Mouse (Mus musculus): ENCODE results near the gene Rnh1. TPM values are rescaled to one million over a fixed set of nuclear protein-coding genes. Genes with fewer than 3 reads are reported as not detected.

Rnh1 gene
- total and polyA plus RNA-seq, 3 experiments, result 84.7 to 133 (median 95.5) TPM

DNA sequence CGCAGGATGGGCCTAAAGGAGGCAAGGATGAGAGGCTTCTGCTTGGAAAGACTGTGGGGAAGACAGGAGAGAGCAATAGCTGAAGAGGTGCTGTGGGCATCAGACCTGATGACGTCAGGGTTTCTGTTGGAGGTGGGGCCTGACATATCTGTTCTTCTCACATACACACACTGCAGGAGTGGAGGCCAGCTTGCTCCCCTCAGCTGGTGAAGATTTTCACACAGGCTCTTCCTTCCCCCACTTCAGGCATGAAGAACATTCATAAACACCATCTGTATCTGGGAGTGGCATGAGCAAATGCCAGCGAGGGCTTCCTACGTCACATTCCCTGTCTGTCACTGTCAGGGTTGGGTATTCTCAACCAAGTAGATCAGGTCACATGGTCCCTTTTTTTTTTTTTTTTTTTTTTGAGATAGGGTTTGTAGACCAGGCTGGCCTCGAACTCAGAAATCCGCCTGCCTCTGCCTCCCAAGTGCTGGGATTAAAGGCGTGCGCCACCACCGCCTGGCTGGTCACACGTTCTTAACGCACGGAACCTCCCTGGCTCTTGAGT lies 26.5 kb downstream of the Rnh1 start:
- Histone ChIP-seq H3K27ac (ENCODE audit: insufficient read depth, low read depth) (no peak overlapping the region), H3K9me3 (replicated peaks; ENCODE audit: low read length) (no peaks in the 10 kb centered on the region), H3K27me3 (replicated peaks) (no peaks in the 10 kb centered on the region), H3K36me3 (replicated peaks in 1 of 2; ENCODE audit: control insufficient read depth in 1 of 2, insufficient read depth in 1 of 2, low read length in 1 of 2) (peaks cover 21 to 78% of the 10 kb centered on the region in 2 experiments), H3K4me1 (ENCODE audit: control insufficient read depth in 1 of 2, insufficient read depth in 2 of 2) (peaks cover 2 to 7% of the 10 kb centered on the region in 2 experiments; a peak in 1 of 4 replicates), H3K9ac (ENCODE audit: insufficient read depth, low read depth) (no peak overlapping the region), H3K79me2 (replicated peaks; ENCODE audit: control insufficient read depth, extremely low read depth, insufficient read depth, poor library complexity, severe bottlenecking) (no peaks in the 10 kb centered on the region), H3K4me3 (replicated peaks in 1 of 3; ENCODE audit: low read depth in 2 of 3, low read length in 2 of 3, poor library complexity in 1 of 3) (no peak overlapping the region), H3K4me2 (ENCODE audit: insufficient read depth, low read depth, poor library complexity, severe bottlenecking) (no peak overlapping the region)
- dilution Hi-C loops (cut with MboI; ENCODE audit: extremely low pct_ligation_motif_present, extremely low pct_unique_long_range_greater_than_20kb, low sequenced_read_pairs) (no loop called here), in situ Hi-C loops (cut with MboI; ENCODE audit: low pct_ligation_motif_present, low pct_unique_long_range_greater_than_20kb, low sequenced_read_pairs) (no loop called here)
- TF ChIP-seq EP300 (IDR thresholded peaks at IDR 0.05; ENCODE audit: low read length), result no peak
- no peak for TF ChIP-seq JUND (conservative IDR thresholded peaks at IDR 0.05; ENCODE audit: low read depth, low read length)
- no peak for TF ChIP-seq NELFE (IDR thresholded peaks at IDR 0.05; ENCODE audit: low read depth, low read length)
- no peak for TF ChIP-seq ETS1 (conservative IDR thresholded peaks at IDR 0.05; ENCODE audit: low read depth, low read length)
- no peak for TF ChIP-seq GABPA (IDR thresholded peaks at IDR 0.05; ENCODE audit: insufficient replicate concordance, low read depth, low read length)
- no peak for TF ChIP-seq UBTF (IDR thresholded peaks at IDR 0.05; ENCODE audit: low read depth, low read length)
- TF ChIP-seq SMC3 (IDR thresholded peaks at IDR 0.05; ENCODE audit: low read depth, low read length), result no peak
- no peak for TF ChIP-seq POLR2AphosphoS2 (IDR thresholded peaks at IDR 0.05; ENCODE audit: low read depth, low read length)
- no peak for TF ChIP-seq TBP (conservative IDR thresholded peaks at IDR 0.05; ENCODE audit: low read depth, low read length)
- TF ChIP-seq PAX5 (IDR thresholded peaks at IDR 0.05; ENCODE audit: low read length), result no peak
- TF ChIP-seq IRF4 (IDR thresholded peaks at IDR 0.05; ENCODE audit: low read depth, low read length), result no peak
- TF ChIP-seq MAX (IDR thresholded peaks at IDR 0.05; ENCODE audit: low read length), result no peak
- TF ChIP-seq E2F4 (IDR thresholded peaks at IDR 0.05; ENCODE audit: insufficient replicate concordance, low read depth, low read length), result no peak
- no peak for DNase-seq (ENCODE audit: extremely low read depth)

GRCm38 (mm10) chr7:141145403-141145802 lies 27.3 kb downstream of the Rnh1 start:
- in situ Hi-C loops (cut with MboI; ENCODE audit: low pct_ligation_motif_present, low pct_unique_long_range_greater_than_20kb, low sequenced_read_pairs) (no loop called here), dilution Hi-C loops (cut with MboI; ENCODE audit: extremely low pct_ligation_motif_present, extremely low pct_unique_long_range_greater_than_20kb, low sequenced_read_pairs) (no loop called here)
- H3K27ac ChIP-seq (ENCODE audit: insufficient read depth, low read depth), result no peak overlapping the region
- no peak for TF ChIP-seq USF2 (conservative IDR thresholded peaks at IDR 0.05; ENCODE audit: low read depth, low read length)
- no peak for TF ChIP-seq TCF12 (IDR thresholded peaks at IDR 0.05; ENCODE audit: low read depth, low read length)
- no peak for TF ChIP-seq BHLHE40 (IDR thresholded peaks at IDR 0.05; ENCODE audit: low read depth, low read length)
- no peak for TF ChIP-seq MXI1 (IDR thresholded peaks at IDR 0.05; ENCODE audit: low read depth, low read length)
- TF ChIP-seq MAZ (IDR thresholded peaks at IDR 0.05; ENCODE audit: low read depth, low read length), result no peak
- TF ChIP-seq CTCF (conservative IDR thresholded peaks at IDR 0.05 in 1 of 2, IDR thresholded peaks at IDR 0.05 in 1 of 2; ENCODE audit: low read depth in 2 of 2, low read length in 2 of 2), result no peak
- no peak for TF ChIP-seq ETS1 (conservative IDR thresholded peaks at IDR 0.05; ENCODE audit: low read depth, low read length)
- TF ChIP-seq POLR2AphosphoS2 (IDR thresholded peaks at IDR 0.05; ENCODE audit: low read depth, low read length), result no peak
- TF ChIP-seq CHD1 (IDR thresholded peaks at IDR 0.05; ENCODE audit: low read depth, low read length), result no peak
- no peak for TF ChIP-seq SIN3A (IDR thresholded peaks at IDR 0.05; ENCODE audit: low read length)
- no peak overlapping the region for H3K4me2 ChIP-seq (ENCODE audit: insufficient read depth, low read depth, poor library complexity, severe bottlenecking)
- peaks cover 2 to 7% of the 10 kb centered on the region in 2 experiments; a peak in 1 of 4 replicates for H3K4me1 ChIP-seq (ENCODE audit: control insufficient read depth in 1 of 2, insufficient read depth in 2 of 2)
- peaks cover 14 to 74% of the 10 kb centered on the region in 2 experiments for H3K36me3 ChIP-seq (replicated peaks in 1 of 2; ENCODE audit: control insufficient read depth in 1 of 2, insufficient read depth in 1 of 2, low read length in 1 of 2)
- no peaks in the 10 kb centered on the region for H3K27me3 ChIP-seq (replicated peaks)
- no peak for DNase-seq (ENCODE audit: extremely low read depth)
- H3K79me2 ChIP-seq (replicated peaks; ENCODE audit: control insufficient read depth, extremely low read depth, insufficient read depth, poor library complexity, severe bottlenecking), result no peaks in the 10 kb centered on the region
- no peaks in the 10 kb centered on the region for H3K9me3 ChIP-seq (replicated peaks; ENCODE audit: low read length)
- no peak overlapping the region for H3K9ac ChIP-seq (ENCODE audit: insufficient read depth, low read depth)
- H3K4me3 ChIP-seq (replicated peaks in 1 of 3; ENCODE audit: low read depth in 2 of 3, low read length in 2 of 3, poor library complexity in 1 of 3), result no peak overlapping the region

Measured in CH12.LX (cell line).